Mouse (Mus musculus) ES-Bruce4 (cell line): Measurements from ENCODE around the gene Card10.

Experiments
- CTCF ChIP-seq: IDR thresholded peaks from one replicate; pipeline ENCODE4 v1.8.1; 2011; ENCODE audit warnings: low read depth, low read length
- POLR2A ChIP-seq: IDR thresholded peaks from one replicate; pipeline ENCODE4 v1.8.1; 2011; ENCODE audit warnings: low read length; ENCODE audit not compliant: insufficient read depth

GRCm38 (mm10) chr15:78808980-78809379 lies 6.1 kb upstream of the Card10 start:
- TF ChIP-seq CTCF (no peak), POLR2A (no peak)
